Mouse (Mus musculus): ENCODE measurements around the gene Gmnc. TPM values are rescaled to one million over a fixed set of nuclear protein-coding genes. Genes with fewer than 3 reads are reported as not detected.

Gmnc gene
- total and polyA plus RNA-seq, 3 experiments: not detected

DNA sequence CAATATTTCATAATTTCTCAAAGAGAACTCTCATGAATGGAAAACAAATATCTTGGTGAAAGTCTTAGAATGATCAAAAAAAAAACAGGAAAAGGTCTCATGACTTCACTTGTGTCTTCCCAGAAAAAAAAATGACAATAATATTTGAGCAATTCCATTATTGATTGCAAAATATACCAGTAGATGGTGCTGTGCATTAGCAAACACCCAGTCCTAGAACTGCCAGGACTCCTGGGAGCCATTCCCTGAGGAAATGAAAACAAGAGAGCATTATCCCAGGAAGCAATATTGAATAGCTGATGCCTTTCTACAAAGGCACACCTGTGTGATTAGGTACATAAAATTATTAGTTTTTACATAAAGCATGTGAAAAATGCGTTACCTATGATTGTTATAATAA is 87.5 kb downstream of the Gmnc start:
- TF ChIP-seq MAFK (IDR thresholded peaks at IDR 0.05; ENCODE audit: insufficient replicate concordance, low read length): no peak
- no peak for TF ChIP-seq NRF1 (IDR thresholded peaks at IDR 0.05; ENCODE audit: low read depth, low read length)
- TF ChIP-seq PAX5 (IDR thresholded peaks at IDR 0.05; ENCODE audit: low read length): no peak
- no peak for TF ChIP-seq MYC (IDR thresholded peaks at IDR 0.05; ENCODE audit: low read depth, low read length)
- no peak for TF ChIP-seq NELFE (IDR thresholded peaks at IDR 0.05; ENCODE audit: low read depth, low read length)
- TF ChIP-seq JUND (conservative IDR thresholded peaks at IDR 0.05; ENCODE audit: low read depth, low read length): no peak
- TF ChIP-seq JUN (IDR thresholded peaks at IDR 0.05; ENCODE audit: insufficient read depth, low read depth, low read length): no peak
- TF ChIP-seq RAD21 (IDR thresholded peaks at IDR 0.05; ENCODE audit: low read depth, low read length): peak; percentile 53
- no peak for TF ChIP-seq ETS1 (conservative IDR thresholded peaks at IDR 0.05; ENCODE audit: low read depth, low read length)
- peak; percentile 35 for TF ChIP-seq ZNF384 (IDR thresholded peaks at IDR 0.05; ENCODE audit: low read depth, low read length)
- no peak for TF ChIP-seq ZC3H11A (IDR thresholded peaks at IDR 0.05; ENCODE audit: low read depth, low read length)
- no peak for TF ChIP-seq EP300 (IDR thresholded peaks at IDR 0.05; ENCODE audit: low read length)
- peak; percentile 20; the same call in 1 of the 2 replicates for TF ChIP-seq SMC3 (IDR thresholded peaks at IDR 0.05; ENCODE audit: low read depth, low read length)
- no peak for TF ChIP-seq ZMIZ1 (IDR thresholded peaks at IDR 0.05; ENCODE audit: low read depth, low read length)
- TF ChIP-seq HCFC1 (IDR thresholded peaks at IDR 0.05; ENCODE audit: low read depth, low read length): no peak
- TF ChIP-seq ZKSCAN1 (IDR thresholded peaks at IDR 0.05; ENCODE audit: borderline replicate concordance, low read depth, low read length): no peak
- no peak for TF ChIP-seq IRF4 (IDR thresholded peaks at IDR 0.05; ENCODE audit: low read depth, low read length)
- TF ChIP-seq SIN3A (IDR thresholded peaks at IDR 0.05; ENCODE audit: low read length): no peak
- no peak for TF ChIP-seq MAX (IDR thresholded peaks at IDR 0.05; ENCODE audit: low read length)
- TF ChIP-seq CHD1 (IDR thresholded peaks at IDR 0.05; ENCODE audit: low read depth, low read length): no peak
- TF ChIP-seq BHLHE40 (IDR thresholded peaks at IDR 0.05; ENCODE audit: low read depth, low read length): no peak
- no peak for TF ChIP-seq CHD2 (IDR thresholded peaks at IDR 0.05; ENCODE audit: low read length)
- no peak for TF ChIP-seq GABPA (IDR thresholded peaks at IDR 0.05; ENCODE audit: insufficient replicate concordance, low read depth, low read length)
- TF ChIP-seq CTCF (conservative IDR thresholded peaks at IDR 0.05 in 1 of 2, IDR thresholded peaks at IDR 0.05 in 1 of 2; ENCODE audit: low read depth in 2 of 2, low read length in 2 of 2): peak in 1 of 2 experiments; percentile 59; a peak in 3 of 4 replicates
- no peak for TF ChIP-seq E2F4 (IDR thresholded peaks at IDR 0.05; ENCODE audit: insufficient replicate concordance, low read depth, low read length)
- no peak for TF ChIP-seq KAT2A (IDR thresholded peaks at IDR 0.05; ENCODE audit: insufficient replicate concordance, low read length)

More for the DNA sequence above, 87.5 kb downstream of the Gmnc start:
- no peaks in the 10 kb centered on the region for H3K4me1 ChIP-seq (ENCODE audit: control insufficient read depth in 1 of 2, insufficient read depth in 2 of 2)
- no peak for DNase-seq (ENCODE audit: extremely low read depth)
- in situ Hi-C loops (cut with MboI; ENCODE audit: low pct_ligation_motif_present, low pct_unique_long_range_greater_than_20kb, low sequenced_read_pairs) (no loop called here), dilution Hi-C loops (cut with MboI; ENCODE audit: extremely low pct_ligation_motif_present, extremely low pct_unique_long_range_greater_than_20kb, low sequenced_read_pairs) (no loop called here)
- H3K79me2 ChIP-seq (replicated peaks; ENCODE audit: control insufficient read depth, extremely low read depth, insufficient read depth, poor library complexity, severe bottlenecking): no peaks in the 10 kb centered on the region; the same call in 1 of the 2 replicates
- H3K9ac ChIP-seq (ENCODE audit: insufficient read depth, low read depth): no peak overlapping the region
- no peak overlapping the region for H3K27ac ChIP-seq (ENCODE audit: insufficient read depth, low read depth)
- no peaks in the 10 kb centered on the region for H3K9me3 ChIP-seq (replicated peaks; ENCODE audit: low read length)
- H3K27me3 ChIP-seq (replicated peaks): no peaks in the 10 kb centered on the region
- H3K4me3 ChIP-seq (replicated peaks in 1 of 3; ENCODE audit: low read depth in 2 of 3, low read length in 2 of 3, poor library complexity in 1 of 3): no peak overlapping the region
- no peak overlapping the region for H3K4me2 ChIP-seq (ENCODE audit: insufficient read depth, low read depth, poor library complexity, severe bottlenecking)
- no peaks in the 10 kb centered on the region for H3K36me3 ChIP-seq (replicated peaks in 1 of 2; ENCODE audit: control insufficient read depth in 1 of 2, insufficient read depth in 1 of 2, low read length in 1 of 2)
